Mouse (Mus musculus) CH12.LX (cell line): ENCODE data around the gene Chpf.

Source experiments
- BHLHE40 ChIP-seq: IDR thresholded peaks from 2 replicates; pipeline ENCODE4 v1.6.1; 2011; ENCODE audit warnings: mild to moderate bottlenecking, low read depth, low read length, improper control_type of control experiment
- CHD2 ChIP-seq: IDR thresholded peaks from 2 replicates; pipeline ENCODE4 v1.6.1; 2011; ENCODE audit warnings: low read length, improper control_type of control experiment
- CTCF ChIP-seq, 2 experiments: IDR thresholded peaks in 1 of 2; conservative IDR thresholded peaks in 1 of 2; 2 replicates each; pipeline ENCODE4 v1.5.1; 2011 to 2012; ENCODE audit warnings: low read depth in 2 of 2, low read length in 2 of 2, improper control_type of control experiment in 1 of 2, inconsistent platforms in 1 of 2, mild to moderate bottlenecking in 1 of 2, moderate library complexity in 1 of 2
- EP300 ChIP-seq: IDR thresholded peaks from 2 replicates; pipeline ENCODE4 v1.6.1; 2011; ENCODE audit warnings: low read length, improper control_type of control experiment
- ETS1 ChIP-seq: conservative IDR thresholded peaks from 2 replicates; pipeline ENCODE4 v1.6.1; 2012; ENCODE audit warnings: low read depth, mild to moderate bottlenecking, inconsistent platforms, low read length, improper control_type of control experiment, moderate library complexity
- HCFC1 ChIP-seq: IDR thresholded peaks from 2 replicates; pipeline ENCODE4 v1.6.1; 2012; ENCODE audit warnings: low read depth, mild to moderate bottlenecking, inconsistent platforms, low read length, improper control_type of control experiment
- JUN ChIP-seq: IDR thresholded peaks from 2 replicates; pipeline ENCODE4 v1.6.1; 2011; ENCODE audit warnings: low read depth, mild to moderate bottlenecking, low read length, improper control_type of control experiment, moderate library complexity; ENCODE audit not compliant: insufficient read depth
- MAX ChIP-seq: IDR thresholded peaks from 2 replicates; pipeline ENCODE4 v1.6.1; 2011; ENCODE audit warnings: low read length, improper control_type of control experiment
- POLR2A ChIP-seq: IDR thresholded peaks from 2 replicates; pipeline ENCODE4 v1.6.1; 2011; ENCODE audit warnings: low read depth, mild to moderate bottlenecking, improper control_type of control experiment, low read length
- RAD21 ChIP-seq: IDR thresholded peaks from 2 replicates; pipeline ENCODE4 v1.6.1; 2011; ENCODE audit warnings: low read depth, mild to moderate bottlenecking, low read length, improper control_type of control experiment, moderate library complexity
- SMC3 ChIP-seq: IDR thresholded peaks from 2 replicates; pipeline ENCODE4 v1.6.1; 2011; ENCODE audit warnings: low read depth, low read length, improper control_type of control experiment
- USF2 ChIP-seq: conservative IDR thresholded peaks from 2 replicates; pipeline ENCODE4 v1.6.1; 2011; ENCODE audit warnings: low read depth, low read length, improper control_type of control experiment
- ZKSCAN1 ChIP-seq: IDR thresholded peaks from 2 replicates; pipeline ENCODE4 v1.6.1; 2012; ENCODE audit warnings: low read depth, inconsistent platforms, low read length, improper control_type of control experiment, borderline replicate concordance
- ZMIZ1 ChIP-seq: IDR thresholded peaks from 2 replicates; pipeline ENCODE4 v1.6.1; 2012; ENCODE audit warnings: low read depth, mild to moderate bottlenecking, inconsistent platforms, low read length, improper control_type of control experiment

GRCm38 (mm10) chr1:75504256-75505045 is 25.3 kb upstream of the Chpf start:
- TF ChIP-seq POLR2A (no peak), CTCF (conservative IDR thresholded peaks at IDR 0.05 in 1 of 2, IDR thresholded peaks at IDR 0.05 in 1 of 2; ENCODE audit: low read depth in 2 of 2, low read length in 2 of 2) (no peak), ZKSCAN1 (no peak), ZMIZ1 (no peak), USF2 (no peak), CHD2 (no peak), JUN (no peak), SMC3 (no peak), ETS1 (no peak), EP300 (no peak), HCFC1 (no peak), RAD21 (no peak), MAX (no peak), BHLHE40 (no peak)
